Mouse (Mus musculus) lung, postnatal 4 days (tissue): Measurements from ENCODE around the gene Rpl27a.

ENCODE experiments used
- DNase-seq, 2 experiments: peaks; one replicate each; pipeline ENCODE4 v3.0.0; 2021

The Rpl27a gene

GRCm38 (mm10) chr7:109525740-109526663 lies 7.1 kb downstream of the Rpl27a start:
- DNase-seq = no peak

DNA sequence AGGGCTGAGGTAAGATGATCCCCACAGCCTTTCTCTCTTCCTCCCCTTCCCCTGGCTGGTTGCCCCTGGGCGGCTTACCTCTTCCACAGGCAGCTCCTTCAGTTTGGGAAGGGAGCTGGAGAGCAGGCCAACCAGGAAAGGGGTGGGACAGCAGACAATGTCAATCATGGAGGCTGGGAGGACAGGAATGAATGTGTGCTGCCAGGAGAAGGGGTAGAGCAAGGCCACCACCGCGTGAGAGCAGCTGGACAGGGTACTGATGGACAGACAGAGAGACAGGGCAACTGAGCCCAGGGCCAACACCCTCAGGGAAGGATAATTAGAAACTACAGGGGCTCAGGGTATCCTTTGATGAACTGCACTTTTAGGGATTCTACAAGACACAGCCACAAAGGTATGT lies 8.6 kb downstream of the Rpl27a start:
- DNase-seq = no peak

DNA sequence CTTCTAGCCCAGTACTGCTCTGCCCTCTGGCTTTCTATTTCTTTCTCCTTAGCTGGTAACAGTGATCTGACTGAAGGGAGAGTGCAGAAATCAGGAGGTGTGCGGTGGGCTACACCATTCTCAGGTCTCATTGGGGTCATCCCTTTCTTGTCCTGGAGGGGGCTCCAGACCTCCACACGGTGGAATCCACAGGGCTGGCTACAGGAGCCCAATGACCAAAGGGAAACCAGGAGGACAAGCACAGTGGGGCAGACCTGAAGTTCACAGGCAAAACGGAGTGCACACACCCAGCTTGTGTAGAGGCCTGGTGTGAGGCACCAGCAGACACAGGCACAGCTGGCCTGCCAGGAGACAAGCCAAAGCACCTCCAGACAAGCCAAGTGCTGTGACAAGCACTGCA lies 9.4 kb downstream of the Rpl27a start:
- DNase-seq = peak; percentile 62 to 75

DNA sequence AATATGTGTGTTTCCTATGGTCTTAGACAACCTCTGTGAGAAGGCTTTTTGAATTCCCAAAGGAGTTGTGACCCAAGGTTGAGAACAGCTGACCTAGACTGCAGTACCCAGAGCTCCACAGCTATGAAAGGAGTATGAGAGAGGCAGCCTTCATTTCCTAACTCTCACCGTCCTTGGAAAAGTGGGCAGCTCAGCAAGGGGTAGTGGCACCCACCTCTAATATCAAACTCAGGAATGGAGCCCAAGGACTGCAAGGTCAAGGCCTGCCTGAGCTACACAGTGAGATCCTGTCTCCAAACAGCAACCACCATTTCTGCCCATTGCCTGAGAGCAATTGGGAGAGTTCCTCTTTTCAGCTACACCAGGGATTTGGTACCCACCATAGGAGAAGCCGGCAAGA lies 10.8 kb downstream of the Rpl27a start:
- no peak for DNase-seq

- no peak for DNase-seq
These were observed 12.6 kb downstream of the Rpl27a start for GRCm38 (mm10) chr7:109531501-109531900.

DNA sequence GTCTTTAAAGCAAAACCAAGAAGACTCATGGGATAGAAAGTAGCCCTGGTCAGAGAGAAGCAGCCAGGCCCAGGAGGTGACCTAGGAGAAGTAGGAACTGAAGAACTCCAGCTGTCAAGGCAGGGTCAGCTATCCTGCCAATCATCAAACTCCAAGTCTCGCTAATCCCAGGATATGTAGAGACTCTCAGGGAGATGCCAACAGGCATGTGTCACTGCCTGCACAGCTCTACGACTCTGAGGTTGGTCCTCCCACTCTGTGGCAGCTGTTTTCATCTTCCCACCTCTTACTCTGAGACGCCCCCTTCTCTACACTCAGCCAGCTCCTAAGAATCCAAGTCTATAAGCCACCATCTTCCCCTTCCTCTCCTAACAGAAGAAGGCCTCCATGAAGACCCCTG lies 13.7 kb downstream of the Rpl27a start:
- no peak for DNase-seq

DNA sequence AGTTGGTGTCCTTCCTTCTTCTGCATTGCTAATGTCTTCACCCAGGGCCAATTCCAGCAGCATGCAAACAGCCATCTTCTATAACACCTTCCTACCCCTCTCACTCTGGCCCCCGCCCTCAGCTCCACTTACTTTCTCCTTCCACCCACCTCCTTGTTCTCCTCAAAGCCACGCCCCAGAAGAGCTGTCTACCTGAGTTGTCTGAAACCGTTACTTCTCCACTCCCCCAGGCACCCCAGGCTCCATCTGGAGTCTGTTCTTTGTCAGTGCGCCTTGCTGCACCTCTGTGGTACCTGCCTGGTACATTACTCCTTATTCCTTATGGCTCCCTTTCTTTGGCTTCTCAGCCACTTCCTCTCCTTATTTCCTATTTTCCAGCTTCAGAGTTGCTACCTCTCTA lies 14.2 kb downstream of the Rpl27a start:
- no peak for DNase-seq

DNA sequence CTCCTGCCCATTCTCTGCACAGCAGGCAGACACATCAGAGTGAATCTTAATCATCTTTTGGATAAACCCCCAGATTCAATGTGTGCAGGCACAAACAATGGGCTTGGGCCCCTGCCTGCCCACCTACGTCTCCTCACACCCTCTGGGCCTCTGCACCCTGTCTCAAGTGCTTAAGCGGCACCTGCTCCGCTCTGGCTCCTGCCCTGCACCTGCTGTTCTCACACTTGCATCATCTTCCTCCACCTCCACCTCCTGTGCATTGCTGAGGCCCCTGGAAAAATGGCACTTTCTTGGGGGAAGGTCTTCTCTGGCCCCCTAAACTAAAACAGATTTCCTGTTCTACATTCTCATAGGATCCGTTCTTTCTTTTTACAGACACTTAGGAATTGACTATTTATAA lies 14.9 kb downstream of the Rpl27a start:
- DNase-seq = no peak

DNA sequence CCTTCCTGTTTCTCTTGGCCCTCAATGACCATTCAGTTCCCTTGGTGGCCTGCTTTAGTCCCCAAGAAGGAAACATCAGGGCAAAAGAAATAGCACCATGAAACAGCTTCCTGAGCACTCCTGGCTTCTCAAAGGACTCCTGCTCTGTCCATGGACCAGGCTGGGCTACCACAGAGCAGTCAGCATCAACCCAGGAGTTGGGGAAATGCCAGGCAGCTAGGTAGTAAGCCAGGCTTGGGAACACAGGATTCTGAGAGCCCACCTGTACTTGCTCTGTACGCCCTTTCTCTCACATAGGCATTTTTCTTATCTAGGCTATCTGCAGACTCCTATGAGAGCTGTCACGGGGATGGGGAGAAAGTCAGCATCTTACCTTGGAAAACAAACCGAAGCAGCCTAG lies 16.0 kb downstream of the Rpl27a start:
- DNase-seq = no peak

DNA sequence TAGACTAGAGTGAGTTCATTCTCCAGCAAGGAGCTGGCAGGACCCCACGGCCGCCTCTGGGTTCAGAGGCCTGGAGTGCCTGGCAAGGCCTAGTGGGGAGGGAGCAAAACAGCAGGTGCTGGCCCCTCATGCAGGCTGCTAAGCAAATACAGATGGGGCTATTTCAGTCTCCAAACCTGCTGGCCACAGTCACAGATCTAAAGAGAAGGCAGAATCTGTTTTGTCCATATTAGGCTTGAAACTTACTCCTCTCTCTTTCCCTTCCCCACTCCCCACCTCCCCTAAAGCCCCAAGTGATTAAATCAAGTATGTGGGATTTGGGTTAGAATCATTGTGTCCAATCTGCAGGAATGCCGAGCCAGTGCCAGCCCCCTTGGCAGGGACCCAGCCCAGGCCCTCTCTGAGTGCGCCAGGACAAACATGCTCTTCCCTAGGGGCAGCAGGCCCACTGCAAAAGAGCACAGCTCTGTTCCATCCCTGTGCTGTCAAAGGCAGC lies 17.6 kb downstream of the Rpl27a start:
- DNase-seq = peak; percentile 71 to 86

DNA sequence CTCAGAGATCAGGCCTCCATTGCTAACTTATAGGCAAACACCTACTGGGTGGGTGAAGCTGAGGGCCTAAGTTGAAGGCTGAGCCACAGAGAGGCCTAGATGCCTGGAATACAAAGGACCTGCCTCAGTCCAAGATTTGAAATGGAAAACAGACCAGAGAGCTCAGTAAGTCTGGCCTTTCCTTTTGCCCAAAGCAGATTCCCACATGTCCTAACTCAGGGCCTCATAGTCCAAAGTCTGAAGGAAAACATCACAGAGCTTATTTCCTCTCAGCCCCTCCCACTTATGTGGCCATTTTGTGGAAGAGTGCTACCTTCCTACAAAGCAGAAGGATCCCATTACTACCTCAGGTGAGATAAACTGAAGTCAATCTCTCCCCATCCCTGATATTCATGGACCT lies 22.0 kb downstream of the Rpl27a start:
- DNase-seq = no peak

GRCm38 (mm10) chr7:109541609-109542363 lies 22.8 kb downstream of the Rpl27a start:
- no peak for DNase-seq

DNA sequence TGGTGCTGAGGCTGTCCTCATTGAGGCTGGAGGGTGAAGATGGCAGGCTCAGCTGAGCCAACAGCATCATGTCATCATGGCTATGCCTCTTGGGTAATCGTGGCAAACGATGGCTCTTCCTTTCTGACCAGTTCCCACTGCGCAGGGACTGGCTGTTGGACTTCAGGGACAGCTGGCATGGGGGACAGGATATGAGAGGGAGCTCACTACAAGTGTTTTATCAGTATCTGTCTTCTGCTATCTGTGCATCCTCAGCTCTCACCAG lies 23.3 kb downstream of the Rpl27a start:
- DNase-seq = no peak

- DNase-seq = no peak
These were observed 25.8 kb downstream of the Rpl27a start for GRCm38 (mm10) chr7:109544792-109545191.

- peak; percentile 37 to 75 for DNase-seq
These were observed 26.5 kb downstream of the Rpl27a start for GRCm38 (mm10) chr7:109545255-109545993.

DNA sequence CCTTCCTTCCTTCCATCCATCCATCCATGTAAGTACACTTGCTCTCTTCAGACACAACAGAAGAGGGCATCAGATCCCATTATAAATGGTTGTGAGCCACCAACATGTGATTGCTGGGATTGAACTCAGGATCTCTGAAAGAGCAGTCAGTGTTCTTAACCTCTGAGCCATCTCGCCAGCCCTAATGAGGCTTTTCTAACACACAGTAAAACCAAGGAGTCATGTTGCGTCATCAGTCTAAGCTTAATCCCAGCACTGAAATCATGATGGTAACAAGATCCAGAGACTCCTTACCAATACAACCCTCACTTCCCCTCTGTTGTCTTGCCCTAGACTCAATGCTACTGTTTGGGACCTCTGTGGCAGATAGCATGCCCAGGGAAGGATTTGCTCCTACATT lies 27.2 kb downstream of the Rpl27a start:
- no peak for DNase-seq

- DNase-seq = no peak
These were observed 27.8 kb downstream of the Rpl27a start for GRCm38 (mm10) chr7:109546726-109547125.

- DNase-seq = peak; percentile 55 to 78
These were observed 40.6 kb downstream of the Rpl27a start for GRCm38 (mm10) chr7:109559536-109559935.

DNA sequence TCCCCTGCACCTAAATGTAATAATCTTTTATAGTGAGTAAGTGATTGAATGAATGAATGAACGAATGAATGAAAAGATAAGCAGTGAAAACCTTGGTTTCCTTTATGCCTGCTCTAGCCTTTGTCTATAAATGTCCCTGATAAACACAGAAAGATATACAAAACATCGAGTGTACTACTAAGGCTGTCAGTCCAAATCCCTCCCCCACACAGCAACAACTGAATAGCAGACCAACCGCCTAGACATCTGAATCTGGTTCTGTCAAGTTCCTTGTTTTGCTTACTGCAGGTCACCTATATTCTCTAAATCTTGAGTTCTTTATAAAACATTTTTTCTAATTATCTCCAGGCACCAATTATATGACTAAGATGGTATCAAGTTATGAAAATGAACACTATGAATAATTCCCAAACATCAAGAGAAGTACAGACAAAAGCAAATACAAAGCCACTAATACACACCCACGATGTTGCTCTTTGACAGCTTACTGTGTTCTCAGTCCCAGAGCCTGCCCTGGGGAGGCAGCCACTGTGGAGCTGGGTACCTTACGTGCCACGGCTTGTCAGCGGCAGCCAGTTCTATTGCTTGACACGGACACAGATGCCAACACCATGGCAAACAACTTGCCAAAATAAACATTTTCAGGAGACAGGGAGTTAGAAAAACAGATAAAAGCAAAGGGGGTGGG lies 42.7 kb downstream of the Rpl27a start:
- DNase-seq = peak; percentile 66 to 83

- no peak for DNase-seq
These were observed 43.2 kb downstream of the Rpl27a start for GRCm38 (mm10) chr7:109562154-109562599.

DNA sequence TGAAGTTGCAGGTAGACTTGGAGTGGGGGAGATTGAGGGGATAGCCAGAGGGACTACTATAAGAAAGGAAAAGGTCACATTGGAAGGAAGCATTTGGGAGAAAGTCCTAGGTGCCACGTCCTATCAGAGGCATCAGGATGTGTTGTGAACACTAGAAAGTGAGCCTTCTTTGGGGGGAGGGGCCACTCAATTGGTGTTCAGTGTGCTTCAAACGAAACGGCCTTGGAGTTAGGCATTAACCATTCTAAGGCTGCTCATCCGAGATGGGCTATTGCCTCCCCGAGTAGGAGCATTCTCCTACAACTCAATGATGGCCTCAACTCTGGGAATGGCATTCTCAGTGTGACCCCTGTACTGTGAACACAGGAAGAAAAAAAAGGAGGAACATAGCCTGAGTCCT lies 43.7 kb downstream of the Rpl27a start:
- DNase-seq = no peak

DNA sequence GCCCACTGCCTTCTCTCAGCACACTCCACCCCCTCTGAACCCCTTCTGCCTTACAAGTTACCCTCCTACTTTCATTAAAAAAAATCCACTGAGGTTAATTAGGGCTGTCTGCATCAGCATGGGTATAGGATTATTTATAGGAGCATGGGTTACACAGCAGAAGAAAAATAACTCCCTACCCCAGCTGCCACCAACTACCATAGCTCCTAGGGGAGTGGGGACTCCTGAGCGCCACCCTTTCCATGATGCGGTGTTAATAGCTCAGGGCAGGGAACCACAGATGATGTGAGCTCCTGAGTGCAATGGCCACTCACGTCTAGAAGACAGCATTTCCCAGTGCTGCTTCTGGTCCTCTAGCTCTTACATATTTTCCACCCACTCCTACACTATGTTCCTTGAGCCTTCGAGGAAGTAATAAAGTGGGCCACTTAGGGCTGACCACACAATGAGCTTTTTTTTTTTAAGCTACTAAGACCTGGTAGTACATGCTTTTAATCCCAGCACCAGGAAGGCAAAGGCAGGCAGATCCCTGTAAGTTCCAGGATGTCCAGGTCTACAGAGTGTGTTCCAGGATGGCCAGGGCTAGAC lies 44.9 kb downstream of the Rpl27a start:
- no peak for DNase-seq
